Comparison of ENCODE assay signal across 11 mouse cellular contexts in the genomic region with DNA sequence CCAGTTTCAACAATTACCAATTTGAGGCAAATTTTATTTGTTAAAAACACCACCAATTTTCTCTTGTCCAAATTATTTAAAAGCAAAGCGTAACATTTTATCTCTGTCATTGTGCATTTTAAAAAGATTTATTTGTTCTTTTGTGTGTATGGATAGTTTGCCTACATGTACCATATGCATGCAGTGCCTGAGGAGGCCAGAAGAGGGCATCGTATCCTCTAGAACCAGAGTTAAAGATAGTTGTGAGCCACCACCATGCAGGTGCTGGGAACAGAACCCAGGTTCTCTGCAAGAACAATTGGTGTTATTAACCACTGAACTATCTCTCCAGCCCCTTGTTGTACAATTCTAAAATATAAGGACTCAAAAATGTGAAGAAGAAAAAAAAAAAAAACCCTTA. TPM values are rescaled to one million over a fixed set of nuclear protein-coding genes. Genes with fewer than 3 reads are reported as not detected.
DNase-seq lines count a peak whose midpoint lies in the region; ATAC-seq and TF ChIP-seq lines count a peak whose summit lies in the region.
"Had no signal": no experiment of that assay in that cellular context is flagged by ENCODE, and none has a peak within 500 bp of the region (broad histone marks: within the 10 kb centered on the region; RNA-seq: fewer than 3 reads in every experiment).

No protein-coding gene starts in this region.

- no peak overlapping the region for H3K27ac ChIP-seq in lung, embryonic 14.5 days (ENCODE audit: low read depth)
- no peak overlapping the region for H3K27ac ChIP-seq in ES-E14 (ENCODE audit: insufficient read depth, low read depth, low read length, poor library complexity, severe bottlenecking)
- H3K27ac ChIP-seq in liver, postnatal 0 days (ENCODE audit: low read depth), result no peak overlapping the region
- H3K27ac ChIP-seq in hindbrain, embryonic 14.5 days, result no peak overlapping the region
- H3K27ac ChIP-seq: heart, embryonic 13.5 days; limb, embryonic 12.5 days; macrophage had no signal

- no peaks in the 10 kb centered on the region for H3K4me1 ChIP-seq in lung, embryonic 14.5 days (ENCODE audit: insufficient read depth)
- no peaks in the 10 kb centered on the region for H3K4me1 ChIP-seq in ES-E14 (ENCODE audit: control insufficient read depth in 2 of 2, insufficient read depth in 2 of 2, low read length in 2 of 2, poor library complexity in 1 of 2)
- H3K4me1 ChIP-seq in liver, postnatal 0 days (ENCODE audit: insufficient read depth), result 0 out of 2 replicates have a peak, but pooled peaks cover 2% of the 10 kb centered on the region
- no peaks in the 10 kb centered on the region for H3K4me1 ChIP-seq in hindbrain, embryonic 14.5 days (replicated peaks; ENCODE audit: control insufficient read depth, insufficient read depth, low read length)
- H3K4me1 ChIP-seq: heart, embryonic 13.5 days; limb, embryonic 12.5 days had no signal

- 78% methylated on average over 2 of the region's 2 CpGs for WGBS in lung, embryonic 14.5 days
- 79% methylated on average over 2 of the region's 2 CpGs for WGBS in liver, postnatal 0 days (ENCODE audit: insufficient replicate concordance)
- WGBS in hindbrain, embryonic 14.5 days, result 80% methylated on average over 2 of the region's 2 CpGs

- TF ChIP-seq EP300 in liver, postnatal 0 days (IDR thresholded peaks at IDR 0.05; ENCODE audit: low read depth), result no peak

- peak; percentile 18 for DNase-seq in embryo, embryonic 10 days (ENCODE audit: low spot score)
- no peak for DNase-seq in embryo, embryonic 9.5 days (ENCODE audit: extremely low spot score)
- DNase-seq in lung, embryonic 14.5 days, result no peak
- no peak for DNase-seq in lung, adult 18-20 months
- DNase-seq in ES-E14 (ENCODE audit: low read depth, low spot score), result peak; percentile 41
- DNase-seq in liver, postnatal 0 days, result no peak
- DNase-seq in yolk sac, embryonic 10.5 days (ENCODE audit: low spot score), result no peak
- DNase-seq in hindbrain, embryonic 14.5 days (ENCODE audit: low spot score), result no peak

- H3K4me2 ChIP-seq in lung, embryonic 14.5 days, result no peak overlapping the region
- no peak overlapping the region for H3K4me2 ChIP-seq in liver, postnatal 0 days (ENCODE audit: low read depth, low read length)
- no peak overlapping the region for H3K4me2 ChIP-seq in hindbrain, embryonic 14.5 days (replicated peaks)
- H3K4me2 ChIP-seq: heart, embryonic 13.5 days; limb, embryonic 12.5 days had no signal

- no peak overlapping the region for H3K4me3 ChIP-seq in lung, embryonic 14.5 days (ENCODE audit: low read depth, low read length)
- H3K4me3 ChIP-seq in ES-E14 (ENCODE audit: insufficient read depth in 1 of 2, low read depth in 1 of 2, low read length in 2 of 2, poor library complexity in 1 of 2, severe bottlenecking in 1 of 2), result no peak overlapping the region
- H3K4me3 ChIP-seq in liver, postnatal 0 days (ENCODE audit: low read depth, low read length), result no peak overlapping the region
- H3K4me3 ChIP-seq in hindbrain, embryonic 14.5 days (replicated peaks; ENCODE audit: low read length), result no peak overlapping the region
- H3K4me3 ChIP-seq: heart, embryonic 13.5 days; limb, embryonic 12.5 days had no signal

- H3K27me3 ChIP-seq in lung, embryonic 14.5 days (ENCODE audit: insufficient read depth, low read length), result no peaks in the 10 kb centered on the region
- H3K27me3 ChIP-seq in liver, postnatal 0 days (ENCODE audit: insufficient read depth, low read length), result no peaks in the 10 kb centered on the region
- H3K27me3 ChIP-seq in hindbrain, embryonic 14.5 days (ENCODE audit: control insufficient read depth, insufficient read depth, low read length), result no peaks in the 10 kb centered on the region
- H3K27me3 ChIP-seq: heart, embryonic 13.5 days; limb, embryonic 12.5 days had no signal

- in situ Hi-C loops in ES-E14 (cut with MboI; ENCODE audit: low sequenced_read_pairs in 2 of 2, unreplicated experiment in 2 of 2), result no loop called here

- no peaks in the 10 kb centered on the region for H3K9me3 ChIP-seq in lung, embryonic 14.5 days (ENCODE audit: low read depth, low read length)
- no peaks in the 10 kb centered on the region for H3K9me3 ChIP-seq in ES-E14 (ENCODE audit: control insufficient read depth, insufficient read depth, low read depth, low read length)
- no peaks in the 10 kb centered on the region for H3K9me3 ChIP-seq in liver, postnatal 0 days (ENCODE audit: low read length)
- no peaks in the 10 kb centered on the region for H3K9me3 ChIP-seq in hindbrain, embryonic 14.5 days (ENCODE audit: control insufficient read depth, low read length)
- H3K9me3 ChIP-seq: limb, embryonic 12.5 days had no signal

- H3K36me3 ChIP-seq in lung, embryonic 14.5 days (ENCODE audit: insufficient read depth), result peaks cover 7% of the 10 kb centered on the region; the same call in 1 of the 2 replicates
- H3K36me3 ChIP-seq in ES-E14 (ENCODE audit: control insufficient read depth, insufficient read depth, low read length, poor library complexity, severe bottlenecking), result no peaks in the 10 kb centered on the region
- H3K36me3 ChIP-seq in liver, postnatal 0 days (replicated peaks; ENCODE audit: insufficient read depth, low read length), result peaks cover 11% of the 10 kb centered on the region
- peaks cover 12% of the 10 kb centered on the region for H3K36me3 ChIP-seq in hindbrain, embryonic 14.5 days (replicated peaks; ENCODE audit: control insufficient read depth, insufficient read depth)

- TF ChIP-seq CTCF in lung, embryonic 14.5 days (IDR thresholded peaks at IDR 0.05; ENCODE audit: low read depth), result peak; percentile 29; the same call in 1 of the 2 replicates
- TF ChIP-seq CTCF in liver, postnatal 0 days (IDR thresholded peaks at IDR 0.05; ENCODE audit: low read depth), result peak; percentile 48

- no peak overlapping the region for H3K9ac ChIP-seq in lung, embryonic 14.5 days
- no peak overlapping the region for H3K9ac ChIP-seq in ES-E14 (ENCODE audit: insufficient read depth, low read depth, low read length, poor library complexity, severe bottlenecking)
- H3K9ac ChIP-seq in liver, postnatal 0 days (replicated peaks), result no peak overlapping the region
- no peak overlapping the region for H3K9ac ChIP-seq in hindbrain, embryonic 14.5 days
- H3K9ac ChIP-seq: heart, embryonic 13.5 days; limb, embryonic 12.5 days had no signal

- no peak for ATAC-seq in lung, embryonic 14.5 days (ENCODE audit: insufficient read depth)
- ATAC-seq in liver, postnatal 0 days, result no peak
- no peak for ATAC-seq in hindbrain, embryonic 14.5 days (ENCODE audit: low FRiP score)

TF ChIP-seq in ES-E14, 5 proteins besides CTCF, POLR2A, EP300 and RAD21:
- TF ChIP-seq ZNF384 (IDR thresholded peaks at IDR 0.05; ENCODE audit: low read depth, low read length) (no peak), MAFK (IDR thresholded peaks at IDR 0.05; ENCODE audit: insufficient read depth, low read depth, low read length) (no peak), ZC3H11A (IDR thresholded peaks at IDR 0.05; ENCODE audit: borderline replicate concordance, low read depth, low read length) (no peak), HCFC1 (IDR thresholded peaks at IDR 0.05; ENCODE audit: borderline replicate concordance, insufficient read depth, low read length) (no peak), CHD2 (IDR thresholded peaks at IDR 0.05; ENCODE audit: low read depth, low read length) (no peak)

RNA-seq across cellular contexts. Expression of gene Zzef1, which starts 18.2 kb away (rescaled TPM):
- polyA plus RNA-seq in lung, embryonic 14.5 days (2014; fragmentation: Nextera tagmentation; extraction: Ambion mirVana), result 12.2 and 12.6 TPM in 2 replicates
- total RNA-seq in ES-E14 (2012; rRNA removed), result 22.3 and 23.0 TPM in 2 replicates
- 3.0 and 3.5 TPM in 2 replicates for polyA plus RNA-seq in liver, postnatal 0 days (2015; fragmentation: Nextera tagmentation; extraction: Ambion mirVana)
- 16.4 and 18.5 TPM in 2 replicates for polyA plus RNA-seq in hindbrain, embryonic 14.5 days (2014; fragmentation: Nextera tagmentation; extraction: Ambion mirVana)

RNA-seq across cellular contexts. Expression of gene Cyb5d2, which starts 18.2 kb away (rescaled TPM):
- 4.3 and 4.7 TPM in 2 replicates for polyA plus RNA-seq in lung, embryonic 14.5 days (2014; fragmentation: Nextera tagmentation; extraction: Ambion mirVana)
- 5.1 and 5.8 TPM in 2 replicates for total RNA-seq in ES-E14 (2012; rRNA removed)
- polyA plus RNA-seq in liver, postnatal 0 days (2015; fragmentation: Nextera tagmentation; extraction: Ambion mirVana), result 4.1 TPM in 2 replicates
- polyA plus RNA-seq in hindbrain, embryonic 14.5 days (2014; fragmentation: Nextera tagmentation; extraction: Ambion mirVana), result 5.9 and 7.3 TPM in 2 replicates

Comparison
In these comparisons a context has a peak if more than half of its experiments do, and no peak if none do; other contexts are left out.
1. DNase-seq: peak in embryo, embryonic 10 days (single experiment) and ES-E14 (single experiment); none in embryo, embryonic 9.5 days (single experiment), lung, embryonic 14.5 days (single experiment), lung, adult 18-20 months (0 of 2), liver, postnatal 0 days (single experiment), yolk sac, embryonic 10.5 days (single experiment) and hindbrain, embryonic 14.5 days (single experiment).